Mouse (Mus musculus): ENCODE measurements around the gene Elf3. TPM values are rescaled to one million over a fixed set of nuclear protein-coding genes. Genes with fewer than 3 reads are reported as not detected.

Gene Elf3
- polyA plus RNA-seq, 1 experiment from 2014 or later = 0.35 TPM

- no peaks in the 10 kb centered on the region for H3K4me1 ChIP-seq (ENCODE audit: control insufficient read depth, insufficient read depth, low read length)
- ATAC-seq = no peak
- H3K4me3 ChIP-seq (ENCODE audit: low read depth, low read length) = no peak overlapping the region
- no peak overlapping the region for H3K27ac ChIP-seq (ENCODE audit: low read length)
- no peaks in the 10 kb centered on the region for H3K27me3 ChIP-seq (ENCODE audit: control insufficient read depth, insufficient read depth, low read depth, low read length)
- no peaks in the 10 kb centered on the region for H3K36me3 ChIP-seq (ENCODE audit: control insufficient read depth, insufficient read depth, low read length)
- no peaks in the 10 kb centered on the region for H3K9me3 ChIP-seq (replicated peaks; ENCODE audit: control insufficient read depth, low read length, poor library complexity, severe bottlenecking)
- no peak overlapping the region for H3K4me2 ChIP-seq (ENCODE audit: low read length)
- WGBS = 57% methylated on average over 4 of the region's 4 CpGs
- H3K9ac ChIP-seq (ENCODE audit: low read depth, low read length) = no peak overlapping the region
These were observed 53.1 kb downstream of the Elf3 start for GRCm38 (mm10) chr1:135205257-135205656.

- no peak overlapping the region for H3K4me3 ChIP-seq (ENCODE audit: low read depth, low read length)
- H3K36me3 ChIP-seq (ENCODE audit: control insufficient read depth, insufficient read depth, low read length) = no peaks in the 10 kb centered on the region
- ATAC-seq = no peak
- H3K27ac ChIP-seq (ENCODE audit: low read length) = no peak overlapping the region
- no peak overlapping the region for H3K9ac ChIP-seq (ENCODE audit: low read depth, low read length)
- H3K9me3 ChIP-seq (replicated peaks; ENCODE audit: control insufficient read depth, low read length, poor library complexity, severe bottlenecking) = no peaks in the 10 kb centered on the region
- no peak overlapping the region for H3K4me2 ChIP-seq (ENCODE audit: low read length)
- no peaks in the 10 kb centered on the region for H3K4me1 ChIP-seq (ENCODE audit: control insufficient read depth, insufficient read depth, low read length)
- 31% methylated on average over 12 of the region's 12 CpGs for WGBS
- H3K27me3 ChIP-seq (ENCODE audit: control insufficient read depth, insufficient read depth, low read depth, low read length) = no peaks in the 10 kb centered on the region
These were observed 53.9 kb downstream of the Elf3 start for GRCm38 (mm10) chr1:135204196-135205126.

Other genes starting within 250 kb of the Elf3 start
- 1.1 and 1.2 TPM in 2 replicates for gene Lgr6, start 153.3 kb downstream of the Elf3 start, polyA plus RNA-seq (2015; fragmentation: Nextera tagmentation; extraction: Ambion mirVana)
- gene Ptpn7, start 125.9 kb downstream of the Elf3 start, polyA plus RNA-seq (2015; fragmentation: Nextera tagmentation; extraction: Ambion mirVana) = 0.11 and 0.26 TPM in 2 replicates
- gene Arl8a, start 111.7 kb downstream of the Elf3 start, polyA plus RNA-seq (2015; fragmentation: Nextera tagmentation; extraction: Ambion mirVana) = 390 and 409 TPM in 2 replicates
- 1.1 and 2.7 TPM in 2 replicates for gene Gpr37l1, start 90.9 kb downstream of the Elf3 start, polyA plus RNA-seq (2015; fragmentation: Nextera tagmentation; extraction: Ambion mirVana)
- 102 and 107 TPM in 2 replicates for gene Rnpep, start 25.5 kb upstream of the Elf3 start, polyA plus RNA-seq (2015; fragmentation: Nextera tagmentation; extraction: Ambion mirVana)
- gene Timm17a, start 55.2 kb upstream of the Elf3 start, polyA plus RNA-seq (2015; fragmentation: Nextera tagmentation; extraction: Ambion mirVana) = 149 and 155 TPM in 2 replicates
- gene Lmod1, start 66.2 kb upstream of the Elf3 start, polyA plus RNA-seq (2015; fragmentation: Nextera tagmentation; extraction: Ambion mirVana) = 0.40 and 0.41 TPM in 2 replicates
- gene Shisa4, start 116.7 kb upstream of the Elf3 start, polyA plus RNA-seq (2015; fragmentation: Nextera tagmentation; extraction: Ambion mirVana) = 109 and 119 TPM in 2 replicates
- gene Ipo9, start 171.9 kb upstream of the Elf3 start, polyA plus RNA-seq (2015; fragmentation: Nextera tagmentation; extraction: Ambion mirVana) = 111 and 112 TPM in 2 replicates